Mouse (Mus musculus) T-helper 1 cell (primary cell): ENCODE measurements around the gene Fam69b.

Experiments used
- in situ Hi-C: fragments of 300-600 bp; cut with MboI, MseI; formaldehyde crosslinking; loops from one replicate; pipeline ENCODE4 v1.15.1; 2025; ENCODE audit warnings: high pct_unique_total_duplicates

Gene Fam69b

DNA sequence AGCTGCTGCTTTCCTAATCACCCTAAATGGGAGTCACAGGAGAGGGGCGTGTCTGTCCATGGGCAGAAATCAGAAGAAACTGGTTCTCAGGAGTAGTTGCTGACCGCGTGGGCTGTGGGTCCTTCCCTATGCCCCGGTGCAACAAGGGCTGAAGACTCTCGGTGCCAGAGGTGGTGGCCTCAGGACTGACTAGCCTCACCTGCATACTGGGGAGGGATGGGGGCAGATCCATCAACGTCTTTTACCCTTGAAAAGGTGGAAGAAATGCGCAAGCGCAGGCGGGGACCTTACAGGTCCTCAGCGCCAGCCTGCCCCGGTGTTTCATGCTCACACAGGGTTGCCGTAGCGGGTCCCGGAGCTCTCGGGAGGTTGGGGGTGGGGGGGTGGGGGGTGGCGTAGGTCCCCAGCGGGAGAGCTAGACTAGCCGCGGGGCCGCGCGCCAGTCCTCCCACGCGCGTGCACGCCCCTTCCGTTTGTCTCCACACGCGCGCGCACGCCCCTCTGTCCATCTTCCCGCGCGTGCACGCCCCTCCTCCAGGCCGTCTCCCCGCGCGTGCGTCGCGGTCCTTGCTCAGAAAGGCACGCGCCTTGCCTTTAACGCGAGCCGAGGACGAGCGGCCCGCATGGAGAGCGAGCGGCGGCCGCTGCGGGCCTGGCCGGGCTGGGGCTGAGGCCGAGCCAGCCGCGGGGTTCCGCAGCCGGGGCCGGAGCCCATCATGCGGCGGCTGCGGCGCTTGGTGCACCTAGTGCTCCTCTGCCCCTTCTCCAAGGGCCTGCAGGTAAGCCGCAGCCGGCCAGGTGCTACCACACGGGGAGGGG is at the start of gene Fam69b:
TSS of gene Fam69b (plus strand) at position 537 of the 819 bp plus-strand sequence.
- in situ Hi-C loops = no loop called here

DNA sequence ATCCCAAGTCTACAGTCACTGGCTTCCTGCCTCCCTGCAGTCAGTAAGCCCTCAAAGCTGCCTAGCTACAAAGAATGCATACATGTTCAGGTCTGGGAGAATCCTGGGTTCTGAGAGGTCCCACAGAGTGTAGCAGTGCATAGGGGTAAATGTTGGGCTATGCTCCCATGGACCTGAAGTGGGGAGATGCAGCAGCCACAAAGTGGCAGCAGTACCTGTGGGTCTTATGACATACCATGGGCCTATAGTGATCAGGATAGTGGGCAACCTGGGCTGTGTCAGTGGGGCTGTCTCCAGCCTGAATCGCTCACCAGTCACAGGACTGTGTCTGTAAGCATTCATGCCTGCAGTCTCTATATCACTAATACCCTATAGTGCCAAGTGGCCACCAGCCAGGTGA is 48.5 kb upstream of the Fam69b start, which contains the start of gene Egfl7:
TSS of gene Egfl7 (plus strand) at position 301 of the 400 bp plus-strand sequence.
- in situ Hi-C loops = no loop called here

DNA sequence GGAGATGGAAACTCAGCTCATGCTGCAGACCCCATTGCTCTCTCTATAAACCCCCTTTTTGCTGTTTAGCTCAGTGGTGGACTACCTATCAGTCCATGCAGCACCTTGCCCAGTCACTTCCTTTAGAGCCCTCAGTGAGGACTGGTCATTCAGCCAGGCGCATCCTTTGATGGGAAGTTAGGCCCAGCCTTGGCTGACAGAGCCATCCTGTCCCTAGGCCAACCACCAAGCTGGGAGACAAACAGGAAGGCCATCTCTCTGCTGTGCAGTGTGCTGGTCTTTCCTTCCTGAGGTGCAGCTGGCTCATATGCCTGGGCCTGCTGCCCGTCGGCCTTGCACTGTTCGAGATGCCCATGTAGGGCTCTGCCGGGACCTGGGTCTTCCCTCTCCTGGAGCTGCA is 47.5 kb upstream of the Fam69b start:
- in situ Hi-C loops = no loop called here

DNA sequence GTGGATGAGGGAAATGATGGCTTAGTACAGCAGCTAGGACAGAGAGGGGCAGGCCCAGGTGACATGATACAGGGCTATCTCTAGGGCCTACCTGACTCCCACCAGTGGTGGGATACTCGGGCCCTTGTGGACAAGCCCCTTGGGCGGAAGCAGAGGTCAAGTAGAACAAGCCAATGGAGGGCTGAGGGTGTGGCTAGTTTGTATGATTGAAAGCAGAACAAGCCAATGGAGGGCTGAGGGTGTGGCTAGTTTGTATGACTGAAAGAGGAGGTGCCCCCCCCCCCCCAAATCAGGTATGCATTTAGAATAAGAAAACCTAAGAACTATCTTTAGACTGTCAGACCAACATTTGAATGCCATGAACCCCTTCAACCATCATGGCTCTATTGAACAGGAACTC is 46.1 kb upstream of the Fam69b start:
- in situ Hi-C loops = no loop called here

DNA sequence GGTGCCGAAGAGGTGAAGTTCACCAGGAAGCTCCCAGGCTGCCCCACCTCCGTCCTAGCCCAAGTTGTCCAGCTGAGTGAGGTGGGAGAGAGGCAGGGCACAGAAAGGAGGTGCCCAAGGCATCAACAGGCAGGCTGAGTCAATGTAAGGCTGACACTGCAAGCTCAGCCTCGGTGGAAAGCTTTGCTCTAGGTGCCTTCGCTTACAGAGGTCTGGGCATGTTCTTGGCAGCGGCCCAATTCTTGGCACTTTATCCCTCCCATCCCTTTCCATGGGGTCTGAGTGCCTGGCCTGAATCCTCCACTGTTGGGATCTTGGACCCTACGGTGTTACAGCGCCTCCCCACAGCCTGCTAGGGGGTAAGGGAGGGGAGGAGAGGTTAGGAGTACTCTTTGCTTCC is 45.5 kb upstream of the Fam69b start:
- in situ Hi-C loops = no loop called here

DNA sequence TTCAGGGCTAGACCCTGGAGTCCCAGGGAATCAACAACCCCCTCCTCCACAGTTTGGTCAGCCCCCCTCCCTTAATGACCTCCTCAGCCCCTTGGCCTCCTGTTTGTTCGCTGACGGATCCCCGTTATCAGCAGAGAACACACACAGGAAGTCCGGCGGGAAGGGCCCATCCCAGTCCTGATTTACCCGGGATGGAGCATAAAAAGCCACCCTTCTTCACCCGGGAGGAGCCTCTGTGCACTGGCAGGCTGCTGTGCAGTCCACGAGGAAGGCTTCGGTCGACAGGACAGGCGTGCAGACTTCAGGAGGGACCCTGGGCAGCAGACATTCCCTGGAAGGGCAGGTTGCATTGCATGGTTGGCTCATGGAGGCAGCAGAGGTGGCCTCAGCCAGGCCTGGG is 44.6 kb upstream of the Fam69b start:
- in situ Hi-C loops = no loop called here

DNA sequence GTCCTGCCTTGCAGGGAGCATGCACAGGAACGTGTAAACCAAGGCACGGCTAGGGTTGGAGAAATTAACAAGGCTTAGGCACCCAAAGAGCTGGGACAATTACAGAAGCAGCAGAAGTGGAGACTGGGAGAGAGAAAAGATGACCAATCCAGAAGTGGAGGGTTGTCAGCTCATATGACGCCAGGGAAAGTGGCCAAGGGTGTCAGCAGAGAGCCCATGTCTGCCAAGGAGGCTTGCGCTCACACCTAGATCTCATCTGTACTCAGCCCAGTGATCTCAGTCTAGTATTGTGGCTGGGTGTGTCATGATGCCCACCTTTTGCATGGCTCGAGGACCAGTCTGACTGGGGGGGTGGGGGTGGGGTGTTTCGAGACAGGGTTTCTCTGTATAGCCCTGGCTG is 42.5 kb upstream of the Fam69b start:
- in situ Hi-C loops = no loop called here

DNA sequence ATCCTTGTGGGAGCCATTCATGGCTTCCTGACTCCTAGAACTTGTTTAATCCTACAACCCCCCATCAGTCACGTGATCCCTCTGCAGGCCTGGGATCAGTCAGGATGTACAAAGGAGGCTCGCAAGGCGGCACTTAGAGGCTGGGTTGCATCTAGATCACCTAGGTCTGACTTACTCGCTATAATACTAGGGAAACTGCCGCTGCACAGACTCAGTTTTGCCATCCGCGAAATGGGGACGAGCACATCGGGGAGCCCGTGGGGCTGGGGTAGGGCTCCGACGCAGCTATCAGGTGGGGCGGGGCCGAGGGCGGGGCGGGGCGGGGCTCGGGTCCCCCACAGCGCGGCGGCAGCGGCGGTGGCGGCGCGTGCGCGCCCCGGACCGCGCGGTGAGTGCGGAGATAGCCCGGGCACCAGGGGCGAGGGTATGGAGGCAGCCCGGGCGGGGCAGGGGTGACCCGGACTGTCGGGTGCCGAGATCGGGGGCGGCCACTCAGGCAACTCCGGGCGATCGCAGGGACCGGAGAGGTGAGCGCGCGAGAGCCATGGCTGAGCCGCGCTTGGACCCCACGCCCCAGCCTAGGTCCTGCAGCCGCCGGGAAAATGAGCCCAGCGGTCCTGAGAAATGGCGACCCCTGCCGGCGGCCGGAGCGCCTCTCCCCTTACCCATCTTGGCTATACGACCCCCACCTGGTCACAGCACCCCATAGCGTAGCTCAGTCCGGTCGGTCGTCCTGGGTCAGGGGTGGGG is 41.8 kb upstream of the Fam69b start, which contains the start of gene Gm20532:
TSS of gene Gm20532 (plus strand) at position 346 of the 750 bp plus-strand sequence.
- in situ Hi-C loops = no loop called here

DNA sequence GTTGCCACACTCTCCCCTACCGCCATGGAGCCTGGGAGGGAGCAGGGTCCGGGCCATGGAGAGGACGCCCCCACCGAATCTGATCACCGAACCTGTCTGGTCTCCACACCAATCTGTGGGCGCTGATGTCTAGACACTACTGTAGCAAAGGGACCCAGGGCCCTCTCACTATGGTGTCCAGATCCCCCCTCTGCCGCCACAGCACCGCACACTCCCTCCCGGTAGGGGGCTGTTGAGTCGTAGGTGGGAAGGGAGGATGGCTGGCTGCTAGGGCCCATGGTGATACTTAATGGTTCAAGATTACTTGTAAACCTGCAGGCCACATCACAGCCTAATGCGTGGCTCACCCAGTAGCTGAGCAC is 41.2 kb upstream of the Fam69b start:
- in situ Hi-C loops = no loop called here

DNA sequence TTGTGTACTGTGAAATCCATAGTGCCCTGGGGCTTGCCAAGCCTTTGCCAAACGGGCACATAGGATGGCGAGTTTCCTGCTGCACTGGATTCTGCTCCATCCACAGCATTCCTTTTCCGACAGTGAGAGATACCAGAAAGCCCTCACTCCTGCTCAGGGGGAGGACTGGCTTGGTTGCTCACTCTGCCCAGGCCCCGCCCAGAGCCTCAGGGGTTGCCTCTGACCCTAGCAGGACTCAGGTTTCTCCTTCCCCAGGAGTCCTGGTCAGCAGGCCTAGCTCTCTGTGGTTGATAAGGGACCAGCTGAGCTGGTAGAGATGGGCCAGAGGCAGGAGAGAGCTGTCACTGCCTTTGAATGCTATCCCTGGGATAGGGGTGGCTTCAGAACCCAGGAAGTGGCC is 39.7 kb upstream of the Fam69b start:
- in situ Hi-C loops = no loop called here

DNA sequence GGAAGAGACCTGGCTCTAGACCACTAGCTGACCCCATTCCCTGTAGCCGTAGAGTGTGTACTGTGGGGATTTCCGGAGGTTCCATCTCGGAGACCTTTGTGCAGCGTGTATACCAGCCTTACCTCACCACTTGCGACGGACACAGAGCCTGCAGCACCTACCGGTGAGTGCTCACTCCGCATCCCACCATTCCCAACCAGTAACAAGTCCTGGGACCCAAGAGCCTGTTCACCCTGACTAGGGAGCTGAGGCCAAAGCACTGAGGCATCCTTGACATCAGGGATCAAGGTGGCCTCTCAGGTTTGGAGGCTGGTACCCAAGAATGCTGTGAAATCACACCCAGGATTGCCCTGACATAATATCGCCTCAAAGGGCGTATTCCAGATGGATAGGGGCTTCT is 39.0 kb upstream of the Fam69b start:
- in situ Hi-C loops = no loop called here

DNA sequence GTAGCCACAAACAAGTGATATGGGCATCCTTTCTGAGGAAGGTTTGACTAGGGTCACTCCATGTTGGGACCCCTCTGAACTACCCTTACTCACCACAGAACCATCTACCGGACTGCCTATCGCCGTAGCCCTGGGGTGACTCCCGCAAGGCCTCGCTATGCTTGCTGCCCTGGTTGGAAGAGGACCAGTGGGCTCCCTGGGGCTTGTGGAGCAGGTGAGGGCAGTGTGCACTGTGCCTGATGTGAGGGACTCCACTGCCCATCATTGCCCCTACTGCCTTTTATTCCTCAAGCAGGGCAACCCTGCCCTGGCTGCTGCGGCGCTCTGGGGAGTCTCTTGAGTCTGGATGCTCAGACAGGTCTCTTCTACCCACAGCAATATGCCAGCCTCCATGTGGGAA is 38.0 kb upstream of the Fam69b start:
- in situ Hi-C loops = no loop called here

DNA sequence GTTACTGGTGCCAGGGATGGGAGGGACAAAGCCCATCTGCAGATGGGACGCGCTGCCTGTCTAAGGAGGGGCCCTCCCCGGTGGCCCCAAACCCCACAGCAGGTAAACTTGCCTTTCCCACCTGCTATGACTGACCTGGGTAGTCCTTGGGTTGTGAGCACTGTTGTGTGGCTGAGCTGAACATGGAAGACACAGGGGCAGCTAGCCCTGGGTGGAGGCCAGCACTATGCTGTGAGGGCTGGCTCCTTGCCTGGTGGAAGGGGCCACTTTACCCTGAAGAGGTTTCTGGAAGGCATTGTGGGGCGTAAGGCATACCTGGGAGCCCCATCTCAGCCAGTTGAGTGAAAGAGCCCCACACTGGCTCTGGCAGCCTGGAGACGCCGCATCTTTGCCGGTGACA is 37.3 kb upstream of the Fam69b start:
- in situ Hi-C loops = no loop called here

DNA sequence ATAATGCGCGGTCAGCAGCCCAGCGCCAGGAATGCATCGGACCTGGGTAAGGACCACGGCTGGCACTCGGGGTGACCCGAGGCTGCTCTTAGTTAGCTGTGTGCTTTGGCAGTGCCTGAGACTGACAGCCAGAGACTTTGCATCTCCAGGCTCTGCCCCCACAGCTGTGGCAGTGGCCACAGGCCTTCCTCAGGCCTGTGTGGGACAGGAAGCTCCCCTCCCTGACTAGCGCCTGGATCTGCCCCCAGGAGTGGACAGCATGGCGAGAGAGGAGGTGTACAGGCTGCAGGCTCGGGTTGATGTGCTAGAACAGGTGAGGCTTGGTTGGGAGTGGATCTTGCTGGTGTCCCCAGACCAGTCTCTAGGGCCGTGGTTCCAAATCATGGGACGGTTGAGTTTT is 36.8 kb upstream of the Fam69b start:
- in situ Hi-C loops = no loop called here

DNA sequence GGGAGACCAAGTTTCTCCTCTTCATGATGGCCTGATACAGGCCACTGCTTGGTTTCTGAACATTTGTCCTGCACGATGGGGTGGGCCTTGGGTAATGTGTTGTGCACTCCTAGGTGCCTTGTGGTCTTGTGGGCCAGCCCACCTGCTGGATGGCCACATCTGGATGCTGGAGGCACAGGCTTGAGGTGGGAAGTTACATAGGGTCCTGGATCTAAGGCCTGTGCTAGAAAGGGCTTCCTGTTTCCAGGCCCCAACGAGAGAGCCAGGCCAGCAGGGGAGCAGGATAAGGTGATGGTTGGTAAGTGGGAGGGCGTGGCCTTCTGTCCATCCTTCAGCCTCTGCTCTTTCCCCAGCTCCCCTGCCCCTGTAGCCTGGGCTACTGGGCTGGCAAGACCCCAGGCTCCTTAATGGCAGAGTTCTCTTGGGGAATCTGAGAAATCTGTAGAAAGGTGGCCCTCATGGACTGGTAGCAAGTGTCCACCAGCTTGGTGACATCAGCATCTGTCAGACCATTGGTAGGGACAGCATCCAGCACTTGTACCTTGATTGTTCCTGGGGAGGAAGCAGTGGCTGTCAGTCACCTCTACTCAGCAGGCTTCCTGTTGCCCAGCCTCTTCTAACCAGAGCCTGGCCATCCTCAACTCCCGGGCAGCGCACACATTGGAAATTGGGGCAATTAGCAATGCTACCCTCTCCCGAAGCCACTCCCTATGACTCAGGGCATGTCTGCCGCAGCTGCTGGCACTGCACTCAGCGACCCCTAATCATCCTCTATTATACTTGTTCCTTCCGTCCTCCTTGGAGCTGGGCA is 34.8 kb upstream of the Fam69b start:
- in situ Hi-C loops = no loop called here

DNA sequence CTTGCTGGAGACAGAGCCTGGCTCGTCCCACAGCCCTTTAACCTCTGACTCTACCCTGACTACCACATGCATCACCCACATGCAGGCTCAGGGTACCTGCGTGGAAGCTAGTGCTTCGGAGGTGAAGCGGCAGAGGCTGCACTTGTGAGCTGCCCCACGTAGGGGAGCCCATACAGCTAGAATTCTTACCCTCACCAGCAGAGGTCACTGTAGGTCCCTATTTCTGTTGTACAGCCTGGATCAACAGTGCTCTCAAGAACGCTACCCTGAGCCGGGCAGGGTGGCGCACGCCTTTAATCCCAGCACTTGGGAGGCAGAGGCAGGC is 34.3 kb upstream of the Fam69b start:
- in situ Hi-C loops = no loop called here

DNA sequence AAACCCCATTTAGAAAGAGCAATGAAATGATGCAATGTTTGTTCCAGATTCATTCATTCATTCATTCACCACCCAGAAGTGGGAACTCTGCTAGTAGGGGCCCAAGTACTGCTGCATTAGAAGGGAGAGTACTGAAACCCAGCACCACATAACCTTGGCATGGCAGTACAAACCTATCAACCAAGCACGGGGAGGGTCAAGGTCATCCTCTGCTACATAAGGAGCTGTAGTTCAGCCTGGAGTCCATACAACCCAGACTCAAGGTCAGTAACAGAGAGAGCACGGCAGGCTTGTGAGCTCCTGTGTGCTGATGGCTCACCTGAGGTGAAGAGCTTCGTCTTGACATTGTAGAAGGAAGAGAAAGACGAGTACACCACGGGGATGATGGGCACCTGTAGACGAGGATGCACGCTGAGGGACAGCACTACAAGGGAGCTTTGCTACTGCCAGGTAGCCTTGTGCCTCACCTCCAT is 33.8 kb upstream of the Fam69b start:
- in situ Hi-C loops = no loop called here

DNA sequence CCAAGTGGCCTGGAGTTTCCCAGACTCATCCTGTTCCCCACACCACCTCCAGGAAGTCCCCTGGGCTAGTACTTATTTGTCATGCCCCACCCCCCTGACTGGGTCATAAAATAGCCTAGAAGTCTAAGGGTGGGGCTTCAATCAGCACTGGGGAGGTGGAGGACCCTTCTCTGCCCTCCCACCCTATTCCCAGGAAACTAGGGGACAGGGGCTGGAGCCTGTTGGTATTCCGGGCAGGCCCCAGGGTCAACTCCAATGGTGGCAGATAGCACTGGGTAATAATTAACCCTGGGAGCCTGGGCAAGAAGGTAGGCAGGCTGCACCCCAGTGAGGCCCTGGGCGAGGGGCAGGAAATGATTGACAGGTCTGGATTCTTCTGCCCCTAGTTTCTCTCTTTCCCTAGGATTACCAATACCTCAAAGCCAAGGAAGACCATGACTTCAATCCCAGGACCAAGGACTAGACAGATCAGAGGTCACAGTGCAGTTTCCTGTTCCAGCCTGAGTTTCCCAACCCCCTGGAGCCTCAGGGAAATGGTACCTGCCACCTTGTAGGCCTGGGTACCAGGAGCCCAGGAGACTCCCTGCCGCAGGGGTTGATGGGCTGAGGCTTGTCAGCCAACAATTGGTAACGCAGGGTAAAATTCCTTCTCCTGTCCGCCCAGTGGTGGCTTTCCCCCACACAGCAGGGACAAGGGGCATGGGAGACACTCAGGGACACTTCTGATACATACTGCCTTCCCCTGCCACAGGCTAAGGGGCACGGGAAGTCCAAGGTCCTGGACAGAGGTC is 33.1 kb upstream of the Fam69b start:
- in situ Hi-C loops = no loop called here

DNA sequence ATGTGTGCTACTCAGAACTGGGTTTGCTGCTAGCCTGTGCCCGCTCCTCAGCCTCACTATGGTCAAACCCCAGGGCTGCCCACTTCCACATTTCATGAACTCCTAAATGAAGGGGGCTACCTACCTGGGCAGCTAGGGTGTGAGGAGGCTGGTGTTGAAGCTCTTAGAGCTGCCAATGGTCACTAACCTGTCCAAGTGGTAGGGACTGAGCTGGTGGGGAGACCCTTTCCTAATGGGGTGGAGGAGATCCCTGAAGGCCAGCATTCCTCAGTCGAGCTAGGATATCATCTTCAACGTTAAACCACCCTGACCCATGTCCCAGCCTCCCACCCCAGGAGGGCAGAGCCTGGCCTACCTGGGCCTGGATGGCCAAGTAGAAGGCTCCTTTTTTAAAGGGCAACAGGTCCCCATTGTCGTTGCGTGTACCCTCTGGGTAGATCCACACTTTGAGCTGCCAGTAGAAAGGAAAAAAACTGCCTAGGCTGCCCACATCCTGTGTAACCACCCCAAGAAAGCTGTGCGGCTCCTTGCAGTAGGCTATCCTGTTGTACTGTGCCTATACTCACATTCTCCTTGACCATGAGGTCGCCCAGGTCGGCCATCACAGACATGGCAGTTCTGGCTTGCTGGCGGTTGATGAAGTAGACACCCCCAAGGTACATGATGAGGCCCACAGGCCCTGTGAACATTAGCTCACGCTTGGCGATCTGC is 32.4 kb upstream of the Fam69b start:
- in situ Hi-C loops = no loop called here

DNA sequence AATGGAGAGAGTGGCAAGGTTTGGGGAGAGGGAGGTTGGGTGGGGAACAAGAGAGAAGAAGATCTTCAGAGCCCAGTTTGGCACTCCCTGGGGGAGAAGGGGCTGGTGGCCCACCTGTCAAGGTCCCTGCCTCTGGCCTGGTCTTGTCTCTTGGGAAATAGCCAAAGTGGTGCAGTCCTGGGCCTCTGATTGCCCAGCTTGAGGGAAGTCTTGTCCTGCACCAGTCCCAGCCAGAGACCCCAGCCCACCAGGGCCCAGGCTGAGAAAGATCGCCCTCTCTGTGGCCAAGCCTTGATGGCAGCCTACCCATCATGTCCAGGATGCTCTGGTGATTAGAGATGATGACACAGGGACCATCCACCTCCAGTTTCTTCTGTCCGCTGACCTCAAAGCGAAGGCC is 31.4 kb upstream of the Fam69b start:
- in situ Hi-C loops = no loop called here

DNA sequence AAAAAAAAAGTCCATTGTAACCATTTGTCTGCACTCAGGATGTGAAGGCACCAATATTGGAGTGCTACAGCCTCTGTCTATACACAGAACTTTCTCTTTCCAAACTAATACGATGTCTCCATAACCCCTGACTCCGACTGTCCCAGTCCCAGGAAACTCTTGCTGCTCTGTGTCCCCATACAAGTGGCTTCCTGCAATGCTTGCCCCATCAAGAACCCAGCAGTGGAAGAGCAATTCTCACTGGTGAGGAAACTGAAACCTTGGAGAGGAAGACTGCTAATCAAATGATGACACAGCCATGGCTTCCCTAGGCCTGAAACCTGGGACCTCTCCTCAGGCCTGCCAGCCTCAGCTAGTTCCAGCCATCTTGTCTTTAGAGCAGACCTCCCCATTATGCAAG is 30.4 kb upstream of the Fam69b start:
- in situ Hi-C loops = no loop called here
